Mouse (Mus musculus) ovary, adult 18-20 months (tissue): ENCODE measurements around the gene Tns2.

Experiments used
- DNase-seq: peaks from one replicate; pipeline ENCODE4 v3.0.0; 2022; ENCODE audit warnings: low spot score, mixed read lengths

Gene Tns2

GRCm38 (mm10) chr15:102092222-102092621 lies 8.0 kb upstream of the Tns2 start:
- no peak for DNase-seq

- no peak for DNase-seq
Observed at GRCm38 (mm10) chr15:102094157-102094556, 6.1 kb upstream of the Tns2 start.

GRCm38 (mm10) chr15:102094988-102095387 lies 5.2 kb upstream of the Tns2 start:
- no peak for DNase-seq

- no peak for DNase-seq
Observed at GRCm38 (mm10) chr15:102097147-102097915, 2.9 kb upstream of the Tns2 start.

GRCm38 (mm10) chr15:102097991-102098555 lies 2.1 kb upstream of the Tns2 start:
- DNase-seq = no peak

GRCm38 (mm10) chr15:102099260-102099659 lies 953 bp upstream of the Tns2 start:
- no peak for DNase-seq

- DNase-seq = no peak
Observed at GRCm38 (mm10) chr15:102099771-102100160, 447 bp upstream of the Tns2 start.

- DNase-seq = no peak
Observed at GRCm38 (mm10) chr15:102100996-102101671, 921 bp downstream of the Tns2 start.

- no peak for DNase-seq
Observed at GRCm38 (mm10) chr15:102101672-102102541, 1.7 kb downstream of the Tns2 start.

GRCm38 (mm10) chr15:102102548-102103121 lies 2.4 kb downstream of the Tns2 start:
- DNase-seq = no peak

- no peak for DNase-seq
Observed at GRCm38 (mm10) chr15:102103371-102103946, 3.2 kb downstream of the Tns2 start.

GRCm38 (mm10) chr15:102103947-102104555 lies 3.8 kb downstream of the Tns2 start:
- DNase-seq = no peak

GRCm38 (mm10) chr15:102105360-102105759 lies 5.1 kb downstream of the Tns2 start:
- DNase-seq = no peak

- DNase-seq = no peak
Observed at GRCm38 (mm10) chr15:102105764-102106730, 5.8 kb downstream of the Tns2 start.

GRCm38 (mm10) chr15:102106754-102107456 lies 6.7 kb downstream of the Tns2 start:
- no peak for DNase-seq

GRCm38 (mm10) chr15:102107689-102108573 lies 7.7 kb downstream of the Tns2 start:
- DNase-seq = no peak

- DNase-seq = no peak
Observed at GRCm38 (mm10) chr15:102108651-102109525, 8.7 kb downstream of the Tns2 start.
